Mouse (Mus musculus) E14TG2a.4 (cell line): Measurements from ENCODE around the gene Sephs2.

Experiments
- H3K27me3 ChIP-seq: 2 replicates; pipeline ENCODE4 v1.6.1; 2014; ENCODE audit warnings: low read length, control low read depth; ENCODE audit not compliant: insufficient read depth
- H3K36me3 ChIP-seq: 2 replicates; pipeline ENCODE4 v1.6.1; 2014; ENCODE audit warnings: low read length, control low read depth; ENCODE audit not compliant: insufficient read depth
- H3K4me1 ChIP-seq: replicated peaks from 2 replicates; pipeline ENCODE4 v1.6.1; 2014; ENCODE audit warnings: low read depth, low read length, control low read depth
- H3K4me3 ChIP-seq: replicated peaks from 2 replicates; pipeline ENCODE4 v1.5.1; 2014; ENCODE audit warnings: mild to moderate bottlenecking, low read length
- H3K9me3 ChIP-seq: 2 replicates; pipeline ENCODE4 v1.6.1; 2014; ENCODE audit warnings: low read length, control low read depth
- CTCF ChIP-seq: conservative IDR thresholded peaks from 2 replicates; pipeline ENCODE4 v1.5.1; 2014; ENCODE audit warnings: low read length
- NANOG ChIP-seq: IDR thresholded peaks from 2 replicates; pipeline ENCODE4 v1.6.1; 2014; ENCODE audit warnings: borderline replicate concordance, low read length, mixed read lengths
- POU5F1 ChIP-seq: IDR thresholded peaks from 2 replicates; pipeline ENCODE4 v1.6.1; 2014; ENCODE audit warnings: low read length, borderline replicate concordance

Gene Sephs2

DNA sequence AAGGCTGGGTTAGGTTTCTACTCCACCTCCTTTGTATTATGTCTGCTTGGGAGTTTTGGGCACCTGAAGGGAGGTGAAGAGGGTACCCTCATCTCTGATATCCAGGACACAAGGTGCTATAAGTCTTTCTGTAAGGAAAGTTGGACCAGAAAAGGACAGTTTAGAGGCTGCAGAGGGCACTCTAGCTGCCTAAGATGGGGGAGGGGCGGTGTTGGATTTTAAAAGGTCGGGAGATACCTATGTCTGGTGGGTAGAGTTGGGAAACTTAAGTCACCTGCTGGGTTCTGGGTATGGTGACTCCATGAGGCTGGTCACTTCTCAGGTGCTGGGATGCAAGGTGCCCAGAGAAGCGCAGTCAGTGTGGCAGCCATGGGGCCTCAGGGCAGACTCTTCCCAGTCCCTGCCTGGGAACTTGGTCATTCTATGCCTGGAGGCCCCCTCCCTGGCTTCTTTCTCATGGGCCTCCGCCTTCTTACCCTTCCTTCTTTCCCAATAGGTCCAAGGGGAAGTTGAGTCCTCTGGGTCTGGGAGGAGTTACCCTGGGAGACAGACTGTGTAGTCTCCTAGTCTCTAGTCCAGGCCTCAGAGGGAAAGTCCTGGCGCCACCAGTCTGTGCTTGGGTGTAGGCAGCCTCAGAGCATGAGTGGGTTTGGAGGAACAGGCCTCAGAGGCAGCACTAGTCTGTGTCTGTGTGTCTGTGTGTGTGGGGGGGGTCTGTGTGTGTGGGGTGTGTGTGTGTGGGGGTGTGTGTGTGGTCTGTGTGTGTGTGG, 23.1 kb upstream of the Sephs2 start:
- TF ChIP-seq POU5F1 = no peak
- no peak for TF ChIP-seq NANOG
- no peak for TF ChIP-seq CTCF
- H3K27me3 ChIP-seq = 0 out of 2 replicates have a peak, but pooled peaks cover 3% of the 10 kb centered on the region
- no peaks in the 10 kb centered on the region for H3K36me3 ChIP-seq
- no peak overlapping the region for H3K4me3 ChIP-seq
- peaks cover 12% of the 10 kb centered on the region for H3K4me1 ChIP-seq
- no peaks in the 10 kb centered on the region; the same call in 1 of the 2 replicates for H3K9me3 ChIP-seq

GRCm38 (mm10) chr7:127296098-127296497, 22.2 kb upstream of the Sephs2 start, which contains the start of gene Itgal:
Gene Itgal, plus strand, starts transcription at chr7:127296260.
- no peaks in the 10 kb centered on the region for H3K36me3 ChIP-seq
- no peaks in the 10 kb centered on the region; the same call in 1 of the 2 replicates for H3K9me3 ChIP-seq
- H3K27me3 ChIP-seq = no peaks in the 10 kb centered on the region
- H3K4me1 ChIP-seq = peaks cover 12% of the 10 kb centered on the region
- TF ChIP-seq CTCF (no peak), POU5F1 (no peak), NANOG (no peak)
- peak within 1 kb of the TSS; percentile 52 for H3K4me3 ChIP-seq

- no peak overlapping the region for H3K4me3 ChIP-seq
- no peaks in the 10 kb centered on the region for H3K36me3 ChIP-seq
- H3K4me1 ChIP-seq = peaks cover 6% of the 10 kb centered on the region; the same call in 1 of the 2 replicates
- no peaks in the 10 kb centered on the region for H3K9me3 ChIP-seq
- no peaks in the 10 kb centered on the region; the same call in 1 of the 2 replicates for H3K27me3 ChIP-seq
- no peak for TF ChIP-seq CTCF
- no peak for TF ChIP-seq NANOG
- TF ChIP-seq POU5F1 = no peak
Measured at GRCm38 (mm10) chr7:127290142-127290541, 16.3 kb upstream of the Sephs2 start.

DNA sequence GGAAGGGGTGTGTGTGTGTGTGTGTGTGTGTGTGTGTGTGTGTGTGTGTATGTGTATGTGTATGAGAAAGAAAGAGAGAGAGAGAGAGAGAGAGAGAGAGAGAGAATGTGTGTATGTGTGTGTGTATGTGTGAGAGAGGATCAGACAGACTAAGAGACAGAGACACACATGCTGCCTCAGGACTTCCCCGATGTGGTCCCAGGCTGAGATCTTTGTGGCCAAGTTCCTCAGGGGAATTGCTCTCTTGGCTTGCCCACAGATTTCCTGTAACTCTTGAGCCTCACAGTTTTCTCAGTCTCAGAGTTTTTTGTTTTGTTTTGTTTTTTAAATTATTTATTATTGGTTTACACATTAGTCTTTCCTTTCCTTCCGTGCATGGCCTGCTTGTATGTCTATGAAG, 15.5 kb upstream of the Sephs2 start:
- no peaks in the 10 kb centered on the region for H3K9me3 ChIP-seq
- H3K4me3 ChIP-seq = no peak overlapping the region
- H3K27me3 ChIP-seq = no peaks in the 10 kb centered on the region; the same call in 1 of the 2 replicates
- peaks cover 7% of the 10 kb centered on the region for H3K4me1 ChIP-seq
- no peaks in the 10 kb centered on the region for H3K36me3 ChIP-seq
- TF ChIP-seq NANOG (no peak), CTCF (no peak), POU5F1 (no peak)

DNA sequence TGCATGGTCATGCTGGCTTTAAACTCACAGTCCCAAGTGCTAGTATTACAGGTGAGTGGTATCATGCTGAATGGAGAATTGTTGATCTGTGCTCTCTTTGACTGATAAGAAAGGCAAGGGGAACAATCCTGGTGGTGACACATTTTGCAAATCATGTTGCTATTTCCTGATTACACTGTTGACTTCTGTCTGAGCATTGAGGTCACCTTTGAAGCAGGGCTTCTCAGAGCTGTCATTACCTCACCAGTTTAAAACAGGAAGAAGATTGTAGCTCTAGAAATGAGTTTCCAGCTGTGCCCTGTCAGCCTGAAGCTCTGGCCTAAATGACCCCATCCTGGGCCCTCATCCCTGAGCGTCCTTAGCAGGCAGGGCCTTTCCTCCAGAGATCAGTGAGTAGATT, 14.1 kb upstream of the Sephs2 start:
- H3K4me3 ChIP-seq = no peak overlapping the region
- H3K36me3 ChIP-seq = no peaks in the 10 kb centered on the region
- H3K4me1 ChIP-seq = peaks cover 13% of the 10 kb centered on the region
- no peaks in the 10 kb centered on the region; the same call in 1 of the 2 replicates for H3K27me3 ChIP-seq
- no peaks in the 10 kb centered on the region for H3K9me3 ChIP-seq
- TF ChIP-seq NANOG (no peak), CTCF (no peak), POU5F1 (no peak)

DNA sequence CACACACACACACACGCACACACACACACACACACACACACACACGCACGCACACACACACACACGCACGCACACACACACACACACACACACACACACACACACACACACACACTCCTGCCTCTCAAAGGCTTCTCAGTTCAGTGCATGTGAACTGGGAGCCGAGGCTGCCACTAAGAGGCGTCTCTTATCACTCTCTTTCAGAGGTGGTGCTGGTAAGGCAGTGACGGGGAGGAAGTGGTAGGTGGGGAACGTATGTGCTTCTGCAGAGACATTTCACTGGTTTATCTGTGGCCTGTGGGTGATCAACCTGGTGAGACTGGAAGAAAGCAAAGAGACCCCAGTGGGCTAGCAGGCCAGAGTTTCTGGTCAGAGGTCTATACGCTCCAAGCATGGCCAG, 11.3 kb upstream of the Sephs2 start:
- no peak overlapping the region for H3K4me3 ChIP-seq
- no peaks in the 10 kb centered on the region; the same call in 1 of the 2 replicates for H3K27me3 ChIP-seq
- TF ChIP-seq POU5F1 (no peak), NANOG (no peak), CTCF (no peak)
- peaks cover 15% of the 10 kb centered on the region for H3K4me1 ChIP-seq
- H3K9me3 ChIP-seq = no peaks in the 10 kb centered on the region
- H3K36me3 ChIP-seq = no peaks in the 10 kb centered on the region

GRCm38 (mm10) chr7:127282190-127282589, 8.3 kb upstream of the Sephs2 start:
- no peaks in the 10 kb centered on the region for H3K9me3 ChIP-seq
- H3K4me1 ChIP-seq = peaks cover 40% of the 10 kb centered on the region
- no peaks in the 10 kb centered on the region for H3K36me3 ChIP-seq
- H3K4me3 ChIP-seq = no peak overlapping the region
- TF ChIP-seq POU5F1 (no peak), NANOG (no peak), CTCF (no peak)
- no peaks in the 10 kb centered on the region for H3K27me3 ChIP-seq

DNA sequence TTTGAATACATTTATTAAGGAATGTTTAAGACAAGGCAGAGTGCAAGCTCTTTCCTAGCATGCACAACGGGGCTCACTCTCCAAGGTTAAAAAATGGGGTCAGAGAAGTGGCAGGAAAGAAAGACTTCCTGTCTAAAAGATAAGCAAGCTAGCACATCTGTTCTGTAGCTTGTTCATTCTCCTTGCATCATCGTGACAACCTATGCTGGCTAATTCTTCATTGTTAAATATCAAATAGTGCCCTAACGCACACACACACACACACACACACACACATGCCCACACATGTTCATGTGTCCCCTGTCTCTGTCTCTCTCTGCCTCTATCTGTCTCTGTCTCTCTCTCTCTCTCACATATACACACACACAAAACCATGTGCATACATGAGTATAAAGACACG, 7.3 kb upstream of the Sephs2 start:
- Histone ChIP-seq H3K27me3 (no peaks in the 10 kb centered on the region), H3K4me3 (no peak overlapping the region), H3K9me3 (no peaks in the 10 kb centered on the region), H3K36me3 (no peaks in the 10 kb centered on the region), H3K4me1 (peaks cover 50% of the 10 kb centered on the region)
- no peak for TF ChIP-seq NANOG

DNA sequence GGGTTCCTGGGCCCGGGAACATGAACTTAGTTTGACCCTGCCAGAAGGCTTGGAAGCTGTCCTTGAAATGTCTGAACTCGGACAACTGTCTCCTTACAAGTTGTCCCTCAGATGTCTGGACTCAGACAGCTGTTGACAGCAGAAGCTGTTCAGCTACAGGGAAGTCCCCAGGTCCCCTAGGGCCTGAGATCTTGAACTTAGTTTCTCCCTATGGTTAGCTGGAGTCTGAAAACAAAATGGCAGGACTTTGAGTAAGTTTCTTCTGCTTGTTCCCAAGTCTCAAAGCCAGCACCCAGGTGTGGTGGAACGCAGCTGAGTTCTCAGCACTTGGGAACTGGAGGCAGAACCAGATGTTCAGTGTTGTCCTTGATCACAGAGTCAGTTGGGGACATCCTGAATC, 6.2 kb upstream of the Sephs2 start:
- Histone ChIP-seq H3K9me3 (no peaks in the 10 kb centered on the region), H3K4me3 (no peak overlapping the region), H3K36me3 (no peaks in the 10 kb centered on the region), H3K27me3 (no peaks in the 10 kb centered on the region), H3K4me1 (peaks cover 57% of the 10 kb centered on the region)
- TF ChIP-seq NANOG (no peak), CTCF (no peak), POU5F1 (no peak)
